Mouse (Mus musculus) stomach, postnatal 0 days (tissue): Measurements from ENCODE around the gene Tll2. TPM values are rescaled to one million over a fixed set of nuclear protein-coding genes. Genes with fewer than 3 reads are reported as not detected.

Experiments used
- ATAC-seq: fragments of 200-750 bp; cut with Nextera tagmentation; 2 replicates; pipeline ENCODE4 v1.8.0; 2017; ENCODE audit not compliant: low FRiP score, low TSS enrichment
- DNase-seq: peaks from one replicate; pipeline ENCODE4 v3.0.0-alpha.2; 2016; ENCODE audit warnings: low spot score
- H3K27ac ChIP-seq: fragments of 300-500 bp; sonication (generic); replicated peaks from 2 replicates; pipeline ENCODE4 v1.5.1; 2014; ENCODE audit warnings: mild to moderate bottlenecking, control low read depth
- H3K27me3 ChIP-seq: fragments of 300-500 bp; sonication (generic); 2 replicates; pipeline ENCODE4 v1.6.1; 2014; ENCODE audit warnings: low read length; ENCODE audit not compliant: control insufficient read depth, insufficient read depth
- H3K36me3 ChIP-seq: fragments of 300-500 bp; sonication (generic); 2 replicates; pipeline ENCODE4 v1.6.1; 2014; ENCODE audit warnings: low read length, mixed read lengths; ENCODE audit not compliant: control insufficient read depth, insufficient read depth
- H3K4me1 ChIP-seq: fragments of 300-500 bp; sonication (generic); replicated peaks from 2 replicates; pipeline ENCODE4 v1.6.1; 2014; ENCODE audit warnings: antibody characterized with exemption; ENCODE audit not compliant: control insufficient read depth, insufficient read depth
- H3K4me2 ChIP-seq: fragments of 300-500 bp; sonication (generic); replicated peaks from 2 replicates; pipeline ENCODE4 v1.6.1; 2014; ENCODE audit warnings: low read depth, mild to moderate bottlenecking, control low read depth, moderate library complexity
- H3K4me3 ChIP-seq: fragments of 300-500 bp; sonication (generic); 2 replicates; pipeline ENCODE4 v1.5.1; 2014; ENCODE audit warnings: low read depth, low read length, control low read depth
- H3K9ac ChIP-seq: fragments of 300-500 bp; sonication (generic); 2 replicates; pipeline ENCODE4 v1.6.1; 2014; ENCODE audit warnings: mild to moderate bottlenecking, low read length, control low read depth, mixed read lengths
- H3K9me3 ChIP-seq: fragments of 300-500 bp; sonication (generic); 2 replicates; pipeline ENCODE4 v1.6.1; 2016; ENCODE audit warnings: low read length; ENCODE audit not compliant: control insufficient read depth
- CTCF ChIP-seq: IDR thresholded peaks from 2 replicates; pipeline ENCODE4 v1.5.1; 2016; ENCODE audit warnings: antibody characterized with exemption, low read depth, mild to moderate bottlenecking, moderate library complexity
- EP300 ChIP-seq: optimal IDR thresholded peaks from 2 replicates; pipeline ENCODE3; 2016; ENCODE audit warnings: antibody characterized with exemption
- WGBS: fragments of 180-500 bp; shearing (Covaris S2); extraction: QIAGEN DNeasy Blood & Tissue Kit; methylation state at CpG from one replicate; pipeline ENCODE4 v1.1.7; 2014; 5-methylcytosine and 5-hydroxymethylcytosine counted together
- polyA plus RNA-seq: library from polyadenylated mRNA; unstranded; fragments of >200 nt; fragmentation: Nextera tagmentation; extraction: Ambion mirVana; gene quantifications from 2 replicates; pipeline ENCODE4 v1.2.1, GENCODE M21; 2015

The Tll2 gene
- polyA plus RNA-seq, 1 experiment from 2014 or later, result 0.06 TPM

DNA sequence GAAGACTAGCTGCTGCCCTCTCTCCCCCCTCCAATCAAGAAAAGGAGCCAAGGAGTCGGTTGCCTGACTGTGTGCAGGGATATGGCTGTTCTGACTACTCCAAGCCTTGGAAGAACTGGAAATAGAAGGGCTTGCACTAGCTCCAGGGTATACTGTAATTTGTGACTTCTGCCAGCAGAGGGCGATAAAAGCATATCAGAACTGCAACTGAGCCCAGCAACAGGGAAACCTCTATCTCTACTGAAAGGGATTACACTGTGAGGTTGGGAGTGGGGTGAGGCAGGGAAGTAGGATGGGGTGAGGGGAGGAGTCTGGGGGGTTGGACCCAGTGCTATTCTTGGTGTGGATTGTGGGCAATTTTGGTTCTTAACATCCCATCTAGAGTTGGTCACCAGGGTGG lies 119.9 kb downstream of the Tll2 start:
- H3K4me2 ChIP-seq, result no peak overlapping the region
- ATAC-seq, result peak; percentile 42; the same call in 1 of the 2 replicates
- H3K4me3 ChIP-seq, result no peak overlapping the region
- H3K9ac ChIP-seq, result no peak overlapping the region
- no peaks in the 10 kb centered on the region for H3K9me3 ChIP-seq
- H3K27me3 ChIP-seq, result no peaks in the 10 kb centered on the region
- no peak overlapping the region for H3K27ac ChIP-seq
- DNase-seq, result peak; percentile 67
- WGBS, result 13% methylated on average over 2 of the region's 2 CpGs
- no peak for TF ChIP-seq EP300
- TF ChIP-seq CTCF, result peak; percentile 90
- no peaks in the 10 kb centered on the region for H3K4me1 ChIP-seq
- no peaks in the 10 kb centered on the region for H3K36me3 ChIP-seq

GRCm38 (mm10) chr19:41086289-41086688 lies 120.3 kb downstream of the Tll2 start:
- Histone ChIP-seq H3K9me3 (no peaks in the 10 kb centered on the region), H3K27ac (no peak overlapping the region), H3K4me1 (no peaks in the 10 kb centered on the region), H3K4me3 (no peak overlapping the region), H3K4me2 (no peak overlapping the region), H3K9ac (no peak overlapping the region), H3K27me3 (no peaks in the 10 kb centered on the region), H3K36me3 (no peaks in the 10 kb centered on the region)
- WGBS, result 81% methylated on average over 6 of the region's 6 CpGs
- TF ChIP-seq EP300, result no peak
- TF ChIP-seq CTCF, result no peak
- DNase-seq, result no peak
- ATAC-seq, result no peak

DNA sequence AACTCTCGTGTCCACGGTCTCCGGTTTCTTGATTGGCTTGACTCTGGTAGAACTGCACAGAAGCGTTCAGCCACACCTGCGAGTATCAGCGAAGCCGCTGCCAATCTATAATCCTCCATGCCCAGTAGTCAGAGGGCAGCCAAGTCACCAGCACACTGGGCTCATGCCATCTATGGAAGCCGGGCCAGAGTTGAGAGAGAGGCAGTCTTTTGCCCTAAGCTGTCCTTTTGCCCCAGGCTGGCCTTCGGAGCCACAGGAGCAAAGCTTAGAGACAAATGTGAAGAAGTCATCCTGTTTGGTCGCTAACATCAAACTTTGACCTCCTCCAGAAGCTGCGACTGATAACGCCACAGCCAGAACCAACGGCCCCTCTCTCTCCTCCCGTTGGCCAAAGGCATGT lies 123.0 kb downstream of the Tll2 start:
- Histone ChIP-seq H3K9ac (no peak overlapping the region), H3K9me3 (no peaks in the 10 kb centered on the region), H3K27me3 (no peaks in the 10 kb centered on the region), H3K36me3 (no peaks in the 10 kb centered on the region), H3K27ac (no peak overlapping the region), H3K4me1 (no peaks in the 10 kb centered on the region), H3K4me3 (no peak overlapping the region), H3K4me2 (no peak overlapping the region)
- no peak for DNase-seq
- WGBS, result 89% methylated on average over 14 of the region's 14 CpGs
- no peak for TF ChIP-seq EP300
- no peak for ATAC-seq

- no peak for TF ChIP-seq EP300
- no peak for TF ChIP-seq CTCF
- Histone ChIP-seq H3K9me3 (no peaks in the 10 kb centered on the region), H3K27ac (no peak overlapping the region), H3K4me1 (no peaks in the 10 kb centered on the region), H3K36me3 (no peaks in the 10 kb centered on the region), H3K27me3 (no peaks in the 10 kb centered on the region), H3K9ac (no peak overlapping the region), H3K4me3 (no peak overlapping the region), H3K4me2 (no peak overlapping the region)
- ATAC-seq (no peak), DNase-seq (no peak)
- 68% methylated on average over 3 of the region's 3 CpGs for WGBS
Measured at GRCm38 (mm10) chr19:41081589-41081988, 125.0 kb downstream of the Tll2 start.

DNA sequence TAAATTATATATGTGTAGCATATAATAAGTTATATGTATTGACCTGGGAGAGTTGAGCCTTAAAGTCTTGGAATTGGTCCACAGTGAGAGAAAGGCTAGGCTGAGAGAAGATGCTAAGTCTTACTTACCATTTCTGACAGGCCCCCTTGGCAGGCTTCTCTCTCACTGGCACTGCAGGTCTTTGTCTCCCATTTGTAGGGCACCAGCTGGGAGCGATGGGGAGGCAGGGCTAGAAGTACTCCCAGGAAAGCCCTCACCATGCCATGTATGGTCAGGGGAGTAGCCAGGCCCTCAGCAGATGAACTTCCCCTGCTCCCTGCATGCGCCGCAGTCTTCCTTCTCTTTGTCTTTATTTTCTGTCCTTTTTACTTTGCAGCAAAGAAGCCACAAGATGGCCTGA lies 129.7 kb downstream of the Tll2 start, which contains the start of gene Opalin:
Gene Opalin (minus strand): TSS at position 208 of the 400 bp plus-strand sequence.
- no peaks in the 10 kb centered on the region for H3K27me3 ChIP-seq
- no peak within 1 kb of the TSS for H3K27ac ChIP-seq
- H3K4me3 ChIP-seq, result no peak within 1 kb of the TSS
- H3K4me2 ChIP-seq, result no peak within 1 kb of the TSS
- DNase-seq, result no peak
- H3K9ac ChIP-seq, result no peak within 1 kb of the TSS
- H3K9me3 ChIP-seq, result no peaks in the 10 kb centered on the region
- H3K36me3 ChIP-seq, result no peaks in the 10 kb centered on the region
- H3K4me1 ChIP-seq, result no peaks in the 10 kb centered on the region
- 71% methylated on average over 3 of the region's 3 CpGs for WGBS
- ATAC-seq, result no peak
- no peak for TF ChIP-seq EP300
- TF ChIP-seq CTCF, result no peak

DNA sequence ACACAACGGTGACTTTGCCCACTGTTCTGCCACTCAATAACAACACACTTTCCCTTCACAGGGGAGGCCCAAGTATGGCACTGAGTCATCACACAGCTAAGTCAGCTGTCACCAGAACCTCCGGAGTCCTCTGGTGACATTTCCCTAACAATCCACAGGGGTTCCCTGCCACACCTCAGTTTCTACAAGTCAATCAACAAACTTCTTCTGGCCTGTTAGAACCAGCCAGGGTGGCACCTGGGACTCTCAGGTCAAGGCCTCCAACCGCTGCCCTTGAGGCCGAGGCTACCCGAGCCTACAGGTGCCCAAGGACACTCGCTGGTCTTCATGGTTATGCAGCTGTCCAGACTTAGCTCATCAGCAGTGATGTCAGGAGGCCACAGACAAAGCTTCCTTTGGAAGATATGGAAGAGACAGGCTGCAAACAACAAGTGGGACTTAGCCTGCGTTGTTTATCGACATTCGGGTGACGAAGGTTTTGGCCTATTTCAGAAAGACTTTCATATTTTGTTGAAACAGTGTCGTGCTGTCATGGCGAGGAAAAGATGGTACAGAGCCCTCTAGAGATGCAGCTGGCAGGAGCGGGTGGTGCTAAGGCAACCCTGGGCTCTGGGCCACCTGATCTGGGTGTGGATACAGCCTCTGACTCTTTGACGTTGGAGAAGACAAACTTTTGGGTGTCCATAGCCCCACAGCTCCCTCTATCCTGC lies 132.7 kb downstream of the Tll2 start:
- H3K4me2 ChIP-seq, result no peak overlapping the region
- 79% methylated on average over 14 of the region's 14 CpGs for WGBS

More for the DNA sequence above, 132.7 kb downstream of the Tll2 start:
- no peak overlapping the region for H3K9ac ChIP-seq
- no peak overlapping the region for H3K4me3 ChIP-seq
- no peaks in the 10 kb centered on the region for H3K9me3 ChIP-seq
- no peaks in the 10 kb centered on the region for H3K4me1 ChIP-seq
- ATAC-seq, result 0 out of 2 replicates have a peak, but pooled peaks have one; percentile 29
- H3K27ac ChIP-seq, result no peak overlapping the region
- no peaks in the 10 kb centered on the region for H3K27me3 ChIP-seq
- DNase-seq, result no peak
- TF ChIP-seq EP300 (no peak), CTCF (no peak)
- no peaks in the 10 kb centered on the region for H3K36me3 ChIP-seq
